Mouse (Mus musculus) heart, adult 2 months (tissue): ENCODE measurements around the gene Tmem18. TPM values are rescaled to one million over a fixed set of nuclear protein-coding genes. Genes with fewer than 3 reads are reported as not detected.

Experiments
- DNase-seq, 2 experiments: peaks; one replicate each; pipeline ENCODE4 v3.0.0; 2021
- H3K27ac ChIP-seq: fragments of 200-600 bp; 2 replicates; pipeline ENCODE4 v1.8.1; 2022
- H3K27me3 ChIP-seq: fragments of 200-500 bp; 2 replicates; pipeline ENCODE4 v1.6.1; 2012; ENCODE audit warnings: mild to moderate bottlenecking, low read length, inconsistent platforms, mixed read lengths; ENCODE audit not compliant: control insufficient read depth, insufficient read depth
- H3K36me3 ChIP-seq: fragments of 200-500 bp; 2 replicates; pipeline ENCODE4 v1.6.1; 2012; ENCODE audit warnings: low read length, inconsistent platforms; ENCODE audit not compliant: control insufficient read depth, insufficient read depth
- H3K4me1 ChIP-seq: fragments of 200-500 bp; 2 replicates; pipeline ENCODE4 v1.6.1; 2011; ENCODE audit warnings: low read length; ENCODE audit not compliant: control insufficient read depth, insufficient read depth
- H3K4me3 ChIP-seq: fragments of 200-600 bp; 2 replicates; pipeline ENCODE4 v1.8.1; 2022
- H3K79me2 ChIP-seq: fragments of 200-500 bp; replicated peaks from 2 replicates; pipeline ENCODE4 v1.6.1; 2012; ENCODE audit warnings: mild to moderate bottlenecking, inconsistent platforms, low read length, moderate library complexity, mixed read lengths; ENCODE audit not compliant: control insufficient read depth, insufficient read depth
- H3K9ac ChIP-seq: fragments of 200-500 bp; 2 replicates; pipeline ENCODE4 v1.6.1; 2012; ENCODE audit warnings: low read depth, mild to moderate bottlenecking, control low read depth, inconsistent platforms, low read length, mixed read lengths
- CTCF ChIP-seq: fragments of 200-600 bp; IDR thresholded peaks from 2 replicates; pipeline ENCODE4 v1.8.1; 2022; ENCODE audit warnings: antibody characterized with exemption, mild to moderate bottlenecking, moderate library complexity
- EP300 ChIP-seq: fragments of 200-500 bp; IDR thresholded peaks from 2 replicates; pipeline ENCODE4 v1.6.1; 2011; ENCODE audit warnings: low read depth, low read length, control low read depth; ENCODE audit not compliant: insufficient read depth
- POLR2A ChIP-seq: fragments of 200-500 bp; IDR thresholded peaks from 2 replicates; pipeline ENCODE4 v1.6.1; 2011; ENCODE audit warnings: mild to moderate bottlenecking, low read depth, low read length, control low read depth; ENCODE audit not compliant: insufficient read depth
- WGBS: fragments of 180-500 bp; shearing (Covaris S2); methylation state at CpG from one replicate; pipeline ENCODE4 v1.1.7; 2018; 5-methylcytosine and 5-hydroxymethylcytosine counted together
- intact Hi-C: fragments of 180-260 bp; cut with DNase I; formaldehyde crosslinking; loops from one replicate; pipeline ENCODE4 v1.15.1; 2025
- polyA plus RNA-seq: library from polyadenylated mRNA; depleted of rRNA; stranded (reverse); fragments of >200 nt; gene quantifications from 2 replicates; pipeline ENCODE4 v1.2.3, GENCODE M21; 2012
- total RNA-seq, 2 experiments: library from RNA; stranded (reverse); gene quantifications; 2 replicates each; pipeline ENCODE4 v1.2.3; 2021

Gene Tmem18
- total and polyA plus RNA-seq, 3 experiments, result 7.9 to 9.4 (median 9.0) TPM

- Histone ChIP-seq H3K9ac (no peak overlapping the region), H3K27ac (no peak overlapping the region), H3K36me3 (no peaks in the 10 kb centered on the region), H3K4me3 (no peak overlapping the region), H3K27me3 (no peaks in the 10 kb centered on the region), H3K79me2 (no peaks in the 10 kb centered on the region), H3K4me1 (no peaks in the 10 kb centered on the region)
- intact Hi-C loops, result no loop called here
- no peak for DNase-seq
- TF ChIP-seq POLR2A (no peak), EP300 (no peak), CTCF (no peak)
- WGBS, result 25% methylated on average over 2 of the region's 2 CpGs
Measured at GRCm38 (mm10) chr12:30599474-30599873, 15.2 kb downstream of the Tmem18 start.

- Histone ChIP-seq H3K27ac (no peak overlapping the region), H3K4me1 (no peaks in the 10 kb centered on the region), H3K9ac (no peak overlapping the region), H3K4me3 (no peak overlapping the region), H3K79me2 (no peaks in the 10 kb centered on the region), H3K27me3 (no peaks in the 10 kb centered on the region), H3K36me3 (no peaks in the 10 kb centered on the region)
- TF ChIP-seq CTCF (no peak), EP300 (no peak)
- WGBS, result 67% methylated on average over 2 of the region's 2 CpGs
- no peak for DNase-seq
- intact Hi-C loops, result no loop called here
Measured at GRCm38 (mm10) chr12:30599997-30600396, 15.8 kb downstream of the Tmem18 start.

- no peak overlapping the region for H3K27ac ChIP-seq
- intact Hi-C loops, result no loop called here
- 78% methylated on average over 9 of the region's 9 CpGs for WGBS
- H3K4me3 ChIP-seq, result no peak overlapping the region
- TF ChIP-seq EP300 (no peak), CTCF (no peak), POLR2A (no peak)
- H3K27me3 ChIP-seq, result no peaks in the 10 kb centered on the region
- H3K36me3 ChIP-seq, result no peaks in the 10 kb centered on the region
- H3K4me1 ChIP-seq, result no peaks in the 10 kb centered on the region
- no peak overlapping the region for H3K9ac ChIP-seq
- DNase-seq, result no peak
- no peaks in the 10 kb centered on the region for H3K79me2 ChIP-seq
Measured at GRCm38 (mm10) chr12:30604012-30604411, 19.8 kb downstream of the Tmem18 start.

GRCm38 (mm10) chr12:30604876-30605275, 20.6 kb downstream of the Tmem18 start:
- H3K9ac ChIP-seq, result no peak overlapping the region
- DNase-seq, result no peak
- no peak overlapping the region for H3K4me3 ChIP-seq
- WGBS, result 74% methylated on average over 6 of the region's 6 CpGs
- no peaks in the 10 kb centered on the region for H3K27me3 ChIP-seq
- H3K79me2 ChIP-seq, result no peaks in the 10 kb centered on the region; the same call in 1 of the 2 replicates
- H3K4me1 ChIP-seq, result no peaks in the 10 kb centered on the region
- TF ChIP-seq EP300, result no peak
- no peak for TF ChIP-seq CTCF
- no peak for TF ChIP-seq POLR2A
- H3K36me3 ChIP-seq, result no peaks in the 10 kb centered on the region
- H3K27ac ChIP-seq, result no peak overlapping the region
- intact Hi-C loops, result no loop called here

- H3K9ac ChIP-seq, result no peak overlapping the region
- H3K79me2 ChIP-seq, result no peaks in the 10 kb centered on the region; the same call in 1 of the 2 replicates
- no peak overlapping the region for H3K4me3 ChIP-seq
- no peak overlapping the region for H3K27ac ChIP-seq
- no peaks in the 10 kb centered on the region for H3K27me3 ChIP-seq
- no peaks in the 10 kb centered on the region for H3K36me3 ChIP-seq
- no peak for DNase-seq
- TF ChIP-seq CTCF, result no peak
- no peak for TF ChIP-seq POLR2A
- TF ChIP-seq EP300, result no peak
- intact Hi-C loops, result no loop called here
- WGBS, result 91% methylated on average over 6 of the region's 6 CpGs
- H3K4me1 ChIP-seq, result no peaks in the 10 kb centered on the region
Measured at GRCm38 (mm10) chr12:30605941-30606340, 21.7 kb downstream of the Tmem18 start.

GRCm38 (mm10) chr12:30606743-30607142, 22.5 kb downstream of the Tmem18 start:
- Histone ChIP-seq H3K27ac (no peak overlapping the region), H3K36me3 (no peaks in the 10 kb centered on the region), H3K4me3 (no peak overlapping the region), H3K4me1 (no peaks in the 10 kb centered on the region), H3K9ac (no peak overlapping the region), H3K79me2 (no peaks in the 10 kb centered on the region; the same call in 1 of the 2 replicates), H3K27me3 (no peaks in the 10 kb centered on the region)
- intact Hi-C loops, result no loop called here
- TF ChIP-seq EP300 (no peak), CTCF (no peak), POLR2A (no peak)
- DNase-seq, result no peak
- 58% methylated on average over 8 of the region's 8 CpGs for WGBS
